Mouse (Mus musculus): ENCODE measurements around the gene Rpl21.

- TF ChIP-seq CTCF (IDR thresholded peaks at IDR 0.05; ENCODE audit: low read depth) (no peak), EP300 (optimal IDR thresholded peaks at IDR 0.05) (no peak)
These were observed 26.6 kb downstream of the Rpl21 start for GRCm38 (mm10) chr5:146859246-146859645.
